Mouse (Mus musculus): Measurements from ENCODE around the gene Hoxa10. TPM values are rescaled to one million over a fixed set of nuclear protein-coding genes. Genes with fewer than 3 reads are reported as not detected.

Gene Hoxa10
- polyA plus RNA-seq, 1 experiment = 34.0 TPM

DNA sequence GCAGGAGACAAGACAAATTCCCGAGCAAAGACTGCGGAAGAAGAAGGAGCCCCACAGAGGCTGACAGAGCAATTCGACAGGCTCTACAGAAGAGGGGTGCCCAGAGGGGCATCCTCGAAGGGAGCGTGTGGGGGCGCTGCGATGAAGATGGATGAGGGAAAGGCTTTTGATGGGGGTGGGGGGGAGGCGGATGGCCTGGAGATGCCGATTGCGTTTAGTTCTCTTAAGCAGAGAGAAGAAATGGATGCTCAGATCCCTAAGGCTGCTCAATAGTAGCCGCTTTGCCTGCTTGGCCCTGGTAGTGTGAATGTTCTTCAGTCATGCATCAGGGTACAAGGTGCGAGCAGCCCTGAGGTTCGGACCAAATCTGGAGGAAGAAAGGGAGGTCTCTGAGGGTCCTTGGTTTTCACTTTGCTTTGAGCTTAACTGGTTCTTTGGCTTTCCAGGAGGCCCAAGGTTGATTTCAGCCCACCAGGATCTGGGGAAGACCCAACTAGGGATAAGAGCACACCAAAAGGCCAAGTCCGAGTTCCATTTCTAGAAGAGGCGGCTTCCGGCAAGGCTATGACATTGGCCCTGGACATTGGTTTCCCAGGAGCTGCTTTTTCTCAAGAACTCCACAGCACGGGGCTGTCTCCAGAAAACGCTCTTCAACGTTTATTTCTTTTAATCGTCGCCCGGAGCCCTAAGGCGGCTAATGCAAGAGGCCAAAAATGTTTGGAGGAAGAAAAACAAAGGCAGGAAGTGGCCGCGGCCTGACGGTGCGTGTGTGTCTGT, 8.2 kb upstream of the Hoxa10 start:
- no peak overlapping the region; the same call in 1 of the 2 replicates for H3K4me3 ChIP-seq (ENCODE audit: insufficient read depth, low read depth, low read length)
- DNase-seq = no peak
- peaks cover 8% of the 10 kb centered on the region; the same call in 1 of the 2 replicates for H3K27me3 ChIP-seq (replicated peaks; ENCODE audit: control insufficient read depth, insufficient read depth, low read length)
- TF ChIP-seq CTCF (conservative IDR thresholded peaks at IDR 0.05; ENCODE audit: insufficient read depth, insufficient read length, low read depth, low read length) = no peak
- no peak for TF ChIP-seq POLR2A (IDR thresholded peaks at IDR 0.05; ENCODE audit: low read depth, low read length)
- WGBS = 55% methylated on average over 27 of the region's 27 CpGs
- H3K4me1 ChIP-seq (ENCODE audit: control insufficient read depth, insufficient read depth, low read length) = no peaks in the 10 kb centered on the region
- H3K36me3 ChIP-seq (ENCODE audit: control insufficient read depth, insufficient read depth, low read length) = no peaks in the 10 kb centered on the region
- H3K27ac ChIP-seq (ENCODE audit: insufficient read depth, low read depth, low read length) = no peak overlapping the region

DNA sequence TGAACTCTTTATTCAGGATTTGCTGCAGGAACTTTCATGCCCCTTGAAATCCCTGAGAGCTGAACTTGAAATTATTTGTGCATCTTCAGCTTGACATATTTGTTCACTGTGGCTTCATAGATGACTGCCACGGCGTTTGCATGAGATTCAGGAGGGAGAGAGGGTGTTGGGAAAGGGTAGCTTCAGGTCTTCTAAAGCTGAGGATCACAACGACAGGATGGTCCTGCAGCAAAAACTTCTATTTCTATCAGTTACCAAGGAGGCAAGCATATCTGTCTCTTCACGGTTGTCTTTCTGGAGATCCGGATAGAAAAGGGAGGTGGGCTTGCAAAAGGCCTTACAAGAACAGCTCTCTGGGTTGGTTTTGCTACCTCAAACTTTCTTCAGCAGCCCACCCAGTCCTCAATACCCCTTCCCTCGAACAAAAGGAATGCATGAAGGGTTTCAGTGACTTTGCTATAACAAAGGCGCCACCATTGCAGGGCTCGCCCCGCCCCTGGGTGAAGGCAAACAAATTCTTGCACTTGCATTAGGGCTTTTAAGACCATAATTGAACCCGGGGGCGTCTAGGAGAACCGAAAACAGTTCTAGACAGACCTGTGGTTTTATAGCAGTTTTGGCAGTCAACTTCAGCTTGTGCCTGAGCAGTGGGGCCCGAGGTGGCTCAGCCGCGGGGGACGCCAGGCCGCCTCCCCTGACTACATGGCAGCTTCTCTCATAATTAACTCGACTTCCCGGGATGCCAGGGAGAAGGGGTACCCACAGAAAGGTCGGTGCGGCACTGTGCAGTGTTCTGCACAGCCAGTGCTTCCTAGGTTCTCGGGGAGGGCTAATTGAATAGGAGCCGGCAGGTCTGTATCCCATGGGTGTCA, 7.3 kb upstream of the Hoxa10 start:
- TF ChIP-seq POLR2A (IDR thresholded peaks at IDR 0.05; ENCODE audit: low read depth, low read length) (no peak), CTCF (conservative IDR thresholded peaks at IDR 0.05; ENCODE audit: insufficient read depth, insufficient read length, low read depth, low read length) (no peak)
- Histone ChIP-seq H3K4me3 (ENCODE audit: insufficient read depth, low read depth, low read length) (peak overlapping the region; percentile 1; the same call in 1 of the 2 replicates), H3K27ac (ENCODE audit: insufficient read depth, low read depth, low read length) (peak overlapping the region; percentile 25), H3K36me3 (ENCODE audit: control insufficient read depth, insufficient read depth, low read length) (no peaks in the 10 kb centered on the region), H3K27me3 (replicated peaks; ENCODE audit: control insufficient read depth, insufficient read depth, low read length) (peaks cover 3% of the 10 kb centered on the region; the same call in 1 of the 2 replicates), H3K4me1 (ENCODE audit: control insufficient read depth, insufficient read depth, low read length) (no peaks in the 10 kb centered on the region)
- DNase-seq = no peak
- 54% methylated on average over 23 of the region's 23 CpGs for WGBS

DNA sequence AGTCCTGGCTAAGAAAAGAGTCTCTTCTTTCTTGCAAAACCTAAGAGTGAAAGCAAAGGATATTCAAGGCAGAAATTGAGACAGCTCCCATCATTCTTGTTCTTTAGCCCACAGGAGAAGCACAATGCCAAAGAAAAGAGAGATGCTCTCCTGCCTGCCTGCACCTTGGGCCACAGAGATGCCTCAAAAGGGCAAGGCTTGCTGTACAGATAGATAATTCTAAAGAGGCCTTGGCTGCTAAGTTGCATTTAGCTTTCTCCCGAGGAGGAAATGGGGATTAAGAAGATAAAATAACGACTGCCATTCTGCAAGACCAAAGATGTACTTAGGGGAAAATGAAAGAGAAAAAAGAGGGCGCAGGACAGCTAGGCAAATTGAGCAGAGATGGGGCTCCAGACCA, 6.3 kb upstream of the Hoxa10 start:
- TF ChIP-seq CTCF (conservative IDR thresholded peaks at IDR 0.05; ENCODE audit: insufficient read depth, insufficient read length, low read depth, low read length) (no peak), POLR2A (IDR thresholded peaks at IDR 0.05; ENCODE audit: low read depth, low read length) (no peak)
- no peak for DNase-seq
- no peaks in the 10 kb centered on the region for H3K4me1 ChIP-seq (ENCODE audit: control insufficient read depth, insufficient read depth, low read length)
- peaks cover 3% of the 10 kb centered on the region; the same call in 1 of the 2 replicates for H3K27me3 ChIP-seq (replicated peaks; ENCODE audit: control insufficient read depth, insufficient read depth, low read length)
- peak overlapping the region; percentile 47 for H3K4me3 ChIP-seq (ENCODE audit: insufficient read depth, low read depth, low read length)
- H3K36me3 ChIP-seq (ENCODE audit: control insufficient read depth, insufficient read depth, low read length) = no peaks in the 10 kb centered on the region
- WGBS = 66% methylated on average over 3 of the region's 3 CpGs
- H3K27ac ChIP-seq (ENCODE audit: insufficient read depth, low read depth, low read length) = no peak overlapping the region

DNA sequence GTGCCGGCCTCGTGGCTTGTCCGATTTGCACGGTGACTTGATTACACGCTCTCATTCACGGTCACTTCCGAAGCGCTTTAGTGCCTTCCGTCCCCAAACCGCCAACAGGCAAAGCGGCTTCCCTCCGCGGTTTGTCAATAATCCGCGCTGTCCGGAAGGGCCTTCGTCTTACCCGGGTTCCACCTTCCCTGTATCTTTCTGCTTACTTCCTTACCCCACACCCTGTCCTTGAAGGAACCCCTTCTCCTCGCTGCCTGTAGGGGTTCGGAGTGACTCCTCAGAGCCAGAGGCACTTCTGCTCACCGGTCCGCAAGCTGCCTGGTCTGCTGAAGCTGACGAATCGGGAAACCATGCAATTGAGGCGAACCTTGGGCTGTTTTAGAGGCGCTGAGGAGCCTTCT, 5.7 kb upstream of the Hoxa10 start:
- Histone ChIP-seq H3K27me3 (replicated peaks; ENCODE audit: control insufficient read depth, insufficient read depth, low read length) (peaks cover 3% of the 10 kb centered on the region; the same call in 1 of the 2 replicates), H3K4me1 (ENCODE audit: control insufficient read depth, insufficient read depth, low read length) (peaks cover under 1% of the 10 kb centered on the region; the same call in 1 of the 2 replicates), H3K27ac (ENCODE audit: insufficient read depth, low read depth, low read length) (peak overlapping the region; percentile 40), H3K4me3 (ENCODE audit: insufficient read depth, low read depth, low read length) (peak overlapping the region; percentile 47), H3K36me3 (ENCODE audit: control insufficient read depth, insufficient read depth, low read length) (no peaks in the 10 kb centered on the region)
- 16% methylated on average over 26 of the region's 26 CpGs for WGBS
- DNase-seq = no peak
- no peak for TF ChIP-seq CTCF (conservative IDR thresholded peaks at IDR 0.05; ENCODE audit: insufficient read depth, insufficient read length, low read depth, low read length)
- no peak for TF ChIP-seq POLR2A (IDR thresholded peaks at IDR 0.05; ENCODE audit: low read depth, low read length)

DNA sequence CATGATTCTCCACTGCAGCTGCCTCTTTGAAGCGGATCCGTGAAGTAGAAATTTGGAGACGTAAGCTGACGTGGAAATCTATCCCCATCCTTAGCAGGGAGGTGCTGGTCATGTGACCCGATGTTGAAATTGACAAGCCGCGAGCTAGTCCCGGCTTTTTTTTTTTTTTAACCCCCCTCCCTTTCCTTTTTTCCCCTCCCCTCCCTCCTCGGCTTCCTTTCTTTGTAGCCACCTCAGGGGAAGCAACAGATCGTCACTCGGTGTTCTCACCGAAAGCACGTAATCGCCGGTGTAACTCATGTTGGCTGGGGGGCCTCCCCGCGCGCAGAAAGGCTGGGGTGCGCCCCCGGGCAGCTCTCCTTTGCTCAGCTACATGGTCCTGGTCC, 5.1 kb upstream of the Hoxa10 start, which contains the start of gene Hoxa11:
Gene Hoxa11 (minus strand): TSS at position 54 of the 386 bp plus-strand sequence.
- peak; percentile 71 for DNase-seq
- Histone ChIP-seq H3K4me3 (ENCODE audit: insufficient read depth, low read depth, low read length) (peak within 1 kb of the TSS; percentile 62), H3K4me1 (ENCODE audit: control insufficient read depth, insufficient read depth, low read length) (peaks cover 6% of the 10 kb centered on the region; the same call in 1 of the 2 replicates), H3K36me3 (ENCODE audit: control insufficient read depth, insufficient read depth, low read length) (no peaks in the 10 kb centered on the region), H3K27me3 (replicated peaks; ENCODE audit: control insufficient read depth, insufficient read depth, low read length) (peaks cover 3% of the 10 kb centered on the region; the same call in 1 of the 2 replicates), H3K27ac (ENCODE audit: insufficient read depth, low read depth, low read length) (peak within 1 kb of the TSS; percentile 73)
- no peak for TF ChIP-seq POLR2A (IDR thresholded peaks at IDR 0.05; ENCODE audit: low read depth, low read length)
- 2% methylated on average over 20 of the region's 20 CpGs for WGBS

DNA sequence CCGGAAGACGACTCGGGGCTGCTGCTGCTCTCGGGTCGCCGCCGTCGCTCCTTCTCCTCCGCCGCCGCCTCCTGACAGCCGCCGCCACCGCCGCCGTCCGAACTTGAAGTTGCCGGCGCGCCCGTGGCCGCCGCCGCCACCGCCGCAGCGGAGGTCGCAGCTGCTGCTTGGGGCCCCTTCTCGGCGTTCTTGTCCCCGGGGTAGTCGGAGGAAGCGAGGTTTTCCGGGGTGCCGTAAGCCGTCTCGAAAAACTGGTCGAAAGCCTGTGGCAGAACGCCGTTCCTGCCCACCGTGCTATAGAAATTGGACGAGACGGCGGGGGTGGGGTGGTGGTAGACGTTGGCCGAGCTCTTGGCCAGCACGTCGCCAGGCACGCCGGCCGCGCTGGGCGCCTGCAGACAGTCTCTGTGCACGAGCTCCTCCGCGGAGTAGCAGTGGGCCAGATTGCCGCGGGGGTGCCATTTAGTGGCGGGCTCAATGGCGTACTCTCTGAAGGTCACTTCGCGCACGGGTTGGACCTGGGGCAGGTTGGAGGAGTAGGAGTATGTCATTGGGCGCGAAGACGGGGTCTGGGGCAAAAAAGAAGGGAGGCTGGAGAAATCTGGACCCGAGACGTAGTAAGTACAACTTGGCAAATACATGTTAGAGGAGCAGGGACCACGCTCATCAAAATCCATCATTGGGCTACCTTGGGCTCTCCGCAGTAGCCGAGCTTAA, 4.5 kb upstream of the Hoxa10 start:
- H3K4me1 ChIP-seq (ENCODE audit: control insufficient read depth, insufficient read depth, low read length) = peaks cover 6% of the 10 kb centered on the region; the same call in 1 of the 2 replicates
- peaks cover 3% of the 10 kb centered on the region; the same call in 1 of the 2 replicates for H3K27me3 ChIP-seq (replicated peaks; ENCODE audit: control insufficient read depth, insufficient read depth, low read length)
- no peaks in the 10 kb centered on the region for H3K36me3 ChIP-seq (ENCODE audit: control insufficient read depth, insufficient read depth, low read length)
- H3K4me3 ChIP-seq (ENCODE audit: insufficient read depth, low read depth, low read length) = peak overlapping the region; percentile 62
- TF ChIP-seq CTCF (conservative IDR thresholded peaks at IDR 0.05; ENCODE audit: insufficient read depth, insufficient read length, low read depth, low read length) (no peak), POLR2A (IDR thresholded peaks at IDR 0.05; ENCODE audit: low read depth, low read length) (no peak)
- H3K27ac ChIP-seq (ENCODE audit: insufficient read depth, low read depth, low read length) = peak overlapping the region; percentile 73
- WGBS = 2% methylated on average over 71 of the region's 71 CpGs
- DNase-seq = no peak
